Comparison of ENCODE assay signal across 28 mouse cellular contexts in genomic region chr1:175921091-175921490, GRCm38 (mm10). TPM values are rescaled to one million over a fixed set of nuclear protein-coding genes. Genes with fewer than 3 reads are reported as not detected.
A peak's percentile ranks its signal among the peaks of the same experiment; 100 is the strongest.
DNase-seq lines count a peak whose midpoint lies in the region; ATAC-seq and TF ChIP-seq lines count a peak whose summit lies in the region.
"Had no signal": no experiment of that assay in that cellular context is flagged by ENCODE, and none has a peak within 500 bp of the region (broad histone marks: within the 10 kb centered on the region; RNA-seq: fewer than 3 reads in every experiment).

No protein-coding gene starts in this region.

- intact Hi-C loops in heart, postnatal 10 days (cut with DNase I), result loop anchor here (5.0 kb wide), 3 partner anchors 249 to 879 kb away; no protein-coding TSS in a partner anchor
- intact Hi-C loops in gastrocnemius, postnatal 36 days (cut with DNase I), result loop anchor here (5.0 to 10.0 kb wide), 2 partner anchors 294 to 866 kb away; partner anchors contain the start of gene Fh1

- H3K27me3 ChIP-seq in heart, embryonic 10.5 days (ENCODE audit: insufficient read depth, poor library complexity, severe bottlenecking), result no peaks in the 10 kb centered on the region
- H3K27me3 ChIP-seq in testis, adult 2 months (ENCODE audit: control insufficient read depth, insufficient read depth, low read length), result no peaks in the 10 kb centered on the region
- no peaks in the 10 kb centered on the region for H3K27me3 ChIP-seq in midbrain, embryonic 14.5 days (ENCODE audit: control insufficient read depth, insufficient read depth, low read length)
- H3K27me3 ChIP-seq: CH12.LX; embryonic facial prominence, embryonic 12.5 days; forebrain, embryonic 12.5 days; heart, embryonic 15.5 days; hindbrain, embryonic 15.5 days had no signal

- TF ChIP-seq POLR2A in testis, adult 2 months (IDR thresholded peaks at IDR 0.05; ENCODE audit: control insufficient read depth, low read depth, low read length), result no peak

- H3K9ac ChIP-seq in midbrain, embryonic 14.5 days (replicated peaks; ENCODE audit: low read length), result no peak overlapping the region
- H3K9ac ChIP-seq: embryonic facial prominence, embryonic 12.5 days; forebrain, embryonic 12.5 days; heart, embryonic 15.5 days; hindbrain, embryonic 15.5 days had no signal

- DNase-seq in heart, adult 18-20 months, result peak; percentile 22 to 25
- no peak for DNase-seq in heart, embryonic 10.5 days (ENCODE audit: low spot score)
- DNase-seq in testis, postnatal 14 days (ENCODE audit: low spot score), result no peak
- peak; percentile 26 to 43 for DNase-seq in heart, postnatal 10 days
- no peak for DNase-seq in gastrocnemius, postnatal 36 days
- no peak for DNase-seq in midbrain, embryonic 14.5 days
- DNase-seq: adrenal gland, postnatal 10 days; cerebellum, adult 11 months; cerebellum, adult 8-10 months; cerebellum, postnatal 14 days; embryo, embryonic 11 days; gastrocnemius, postnatal 10 days; kidney, adult 2 months had no signal

- H3K4me1 ChIP-seq in heart, embryonic 10.5 days, result no peaks in the 10 kb centered on the region
- peaks cover 7% of the 10 kb centered on the region for H3K4me1 ChIP-seq in testis, adult 2 months (ENCODE audit: control insufficient read depth, insufficient read depth, low read length)
- no peaks in the 10 kb centered on the region for H3K4me1 ChIP-seq in midbrain, embryonic 14.5 days (ENCODE audit: control insufficient read depth, insufficient read depth, low read length)
- H3K4me1 ChIP-seq: embryonic facial prominence, embryonic 12.5 days; forebrain, embryonic 12.5 days; heart, embryonic 15.5 days; hindbrain, embryonic 15.5 days had no signal

- no peaks in the 10 kb centered on the region for H3K36me3 ChIP-seq in heart, embryonic 10.5 days
- H3K36me3 ChIP-seq in testis, adult 2 months (ENCODE audit: control insufficient read depth, insufficient read depth, low read length), result no peaks in the 10 kb centered on the region
- no peaks in the 10 kb centered on the region for H3K36me3 ChIP-seq in midbrain, embryonic 14.5 days (ENCODE audit: control insufficient read depth, insufficient read depth, low read length)
- H3K36me3 ChIP-seq: embryonic facial prominence, embryonic 12.5 days; forebrain, embryonic 12.5 days; G1E; heart, embryonic 15.5 days; hindbrain, embryonic 15.5 days had no signal

- no peaks in the 10 kb centered on the region for H3K9me3 ChIP-seq in heart, embryonic 10.5 days
- H3K9me3 ChIP-seq in midbrain, embryonic 14.5 days (ENCODE audit: control insufficient read depth, low read length), result no peaks in the 10 kb centered on the region
- H3K9me3 ChIP-seq: embryonic facial prominence, embryonic 12.5 days; forebrain, embryonic 12.5 days; G1E; heart, embryonic 15.5 days; hindbrain, embryonic 15.5 days had no signal

- no peak overlapping the region for H3K27ac ChIP-seq in heart, embryonic 10.5 days
- no peak overlapping the region for H3K27ac ChIP-seq in testis, adult 2 months (ENCODE audit: control insufficient read depth, insufficient read depth, low read depth, low read length)
- H3K27ac ChIP-seq in midbrain, embryonic 14.5 days (replicated peaks; ENCODE audit: low read depth, low read length), result no peak overlapping the region
- H3K27ac ChIP-seq: embryonic facial prominence, embryonic 12.5 days; forebrain, embryonic 12.5 days; heart, embryonic 15.5 days; hindbrain, embryonic 15.5 days had no signal

- 77% methylated on average over 8 of the region's 8 CpGs for WGBS in heart, embryonic 10.5 days
- WGBS in midbrain, embryonic 14.5 days, result 92% methylated on average over 8 of the region's 8 CpGs

- no peak for ATAC-seq in midbrain, embryonic 14.5 days (ENCODE audit: low FRiP score, low TSS enrichment)
- ATAC-seq: forebrain, embryonic 16.5 days; intestine, embryonic 16.5 days had no signal

- no peak overlapping the region for H3K4me2 ChIP-seq in midbrain, embryonic 14.5 days (ENCODE audit: low read length)
- H3K4me2 ChIP-seq: embryonic facial prominence, embryonic 12.5 days; forebrain, embryonic 12.5 days; heart, embryonic 15.5 days; hindbrain, embryonic 15.5 days had no signal

- TF ChIP-seq CTCF in testis, adult 2 months (IDR thresholded peaks at IDR 0.05; ENCODE audit: control insufficient read depth, insufficient read depth, insufficient replicate concordance, low read depth, low read length), result no peak

- H3K4me3 ChIP-seq in heart, embryonic 10.5 days, result no peak overlapping the region
- peak overlapping the region; percentile 34 for H3K4me3 ChIP-seq in testis, adult 2 months (ENCODE audit: control insufficient read depth, low read depth, low read length)
- no peak overlapping the region for H3K4me3 ChIP-seq in midbrain, embryonic 14.5 days (replicated peaks; ENCODE audit: low read depth, low read length)
- H3K4me3 ChIP-seq: embryonic facial prominence, embryonic 12.5 days; forebrain, embryonic 12.5 days; heart, embryonic 15.5 days; hindbrain, embryonic 15.5 days had no signal

RNA-seq across cellular contexts. Expression of gene Gm38100, which starts 1.0 kb away (rescaled TPM):
- not detected for total RNA-seq in heart, adult 18-20 months (2021)
- polyA plus RNA-seq in heart, embryonic 10.5 days (2016; fragmentation: Nextera tagmentation; extraction: Ambion mirVana), result 0.08 TPM in 1 of 2 replicates, not detected in the other
- 0.08 and 0.21 TPM in 2 replicates for polyA plus RNA-seq in testis, adult 2 months (2012; rRNA removed)
- total RNA-seq in heart, postnatal 10 days (2021), result not detected
- total RNA-seq in gastrocnemius, postnatal 36 days (2021), result not detected
- polyA plus RNA-seq in midbrain, embryonic 14.5 days (2014; fragmentation: Nextera tagmentation; extraction: Ambion mirVana), result not detected in 2 replicates
- total RNA-seq: adrenal gland, postnatal 10 days; adrenal gland, postnatal 4 days; CH12.LX; common myeloid progenitor, adult 5-6 weeks; gastrocnemius, postnatal 10 days had no signal
- polyA plus RNA-seq: brain, embryonic 14.5 days; frontal cortex, adult 2 months; G1E; gonadal fat pad, adult 2 months; hindbrain, embryonic 11.5 days; hindbrain, embryonic 15.5 days; kidney, adult 2 months had no signal

RNA-seq across cellular contexts. Expression of gene Exo1, which starts 40.7 kb away (rescaled TPM):
- under 1 TPM; 0.42 to 0.46 TPM for total RNA-seq in heart, adult 18-20 months (2021)
- polyA plus RNA-seq in heart, embryonic 10.5 days (2016; fragmentation: Nextera tagmentation; extraction: Ambion mirVana), result 61.2 and 87.0 TPM in 2 replicates
- polyA plus RNA-seq in testis, adult 2 months (2012; rRNA removed), result 1.9 and 3.3 TPM in 2 replicates
- 1 to 10 TPM; 2.2 to 3.6 TPM for total RNA-seq in heart, postnatal 10 days (2021)
- under 1 TPM in 1 of 2 experiments, not detected in 1; 0.28 TPM for total RNA-seq in gastrocnemius, postnatal 36 days (2021)
- polyA plus RNA-seq in midbrain, embryonic 14.5 days (2014; fragmentation: Nextera tagmentation; extraction: Ambion mirVana), result 6.4 and 17.1 TPM in 2 replicates

RNA-seq across cellular contexts. Expression of gene Rbm8a2, which starts 57.8 kb away (rescaled TPM):
- total RNA-seq in heart, adult 18-20 months (2021), result not detected
- polyA plus RNA-seq in heart, embryonic 10.5 days (2016; fragmentation: Nextera tagmentation; extraction: Ambion mirVana), result 0.34 and 0.72 TPM in 2 replicates
- polyA plus RNA-seq in testis, adult 2 months (2012; rRNA removed), result 0.07 TPM in 1 of 2 replicates, not detected in the other
- not detected for total RNA-seq in heart, postnatal 10 days (2021)
- total RNA-seq in gastrocnemius, postnatal 36 days (2021), result not detected
- 0.59 and 1.0 TPM in 2 replicates for polyA plus RNA-seq in midbrain, embryonic 14.5 days (2014; fragmentation: Nextera tagmentation; extraction: Ambion mirVana)
- total RNA-seq: adrenal gland, postnatal 10 days; adrenal gland, postnatal 4 days had no signal
- polyA plus RNA-seq: gonadal fat pad, adult 2 months; kidney, adult 2 months had no signal

Comparison
In these comparisons a context has a peak if more than half of its experiments do, and no peak if none do; other contexts are left out.
1. DNase-seq: peak in heart, adult 18-20 months (2 of 2) and heart, postnatal 10 days (2 of 2); none in heart, embryonic 10.5 days (single experiment), testis, postnatal 14 days (single experiment), gastrocnemius, postnatal 36 days (0 of 2) and midbrain, embryonic 14.5 days (single experiment).